Mouse (Mus musculus): ENCODE results near the gene Pdcl3.

DNA sequence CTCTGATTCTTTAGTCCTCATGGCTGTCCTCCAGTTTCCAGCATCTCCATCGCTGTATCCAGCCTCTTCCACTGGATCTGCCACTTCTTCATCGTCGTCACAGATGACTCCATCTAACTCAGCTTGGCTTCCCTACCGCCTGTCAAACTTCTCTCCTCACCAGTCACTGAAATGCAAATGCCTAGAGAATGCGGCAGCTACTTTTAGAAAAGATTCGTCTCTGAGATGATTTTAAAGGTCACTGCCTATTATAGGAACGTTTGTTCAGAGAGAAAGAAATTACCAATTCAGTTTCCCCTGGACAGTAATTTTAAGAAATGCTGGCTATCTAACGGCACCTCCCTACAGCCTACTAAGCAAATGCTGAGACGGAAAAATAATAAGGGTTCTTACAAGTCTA is 50.4 kb downstream of the Pdcl3 start:
- TF ChIP-seq CTCF (IDR thresholded peaks at IDR 0.05; ENCODE audit: low read depth, low read length) (no peak), EP300 (IDR thresholded peaks at IDR 0.05; ENCODE audit: insufficient read depth, low read depth, low read length) (no peak), POLR2A (IDR thresholded peaks at IDR 0.05; ENCODE audit: insufficient read depth, low read length) (no peak)
